Mouse (Mus musculus) hindbrain, embryonic 15.5 days (tissue): Measurements from ENCODE around the gene Stt3b. TPM values are rescaled to one million over a fixed set of nuclear protein-coding genes. Genes with fewer than 3 reads are reported as not detected.

Experiments
- ATAC-seq: fragments of 200-750 bp; cut with Nextera tagmentation; 2 replicates; pipeline ENCODE4 v1.8.0; 2017; ENCODE audit warnings: low read depth, moderate number of reproducible peaks, moderate TSS enrichment; ENCODE audit not compliant: low FRiP score
- H3K27ac ChIP-seq: fragments of 300-500 bp; sonication (generic); replicated peaks from 2 replicates; pipeline ENCODE4 v1.5.1; 2015; ENCODE audit warnings: mild to moderate bottlenecking, inconsistent platforms
- H3K27me3 ChIP-seq: fragments of 300-500 bp; sonication (generic); 2 replicates; pipeline ENCODE4 v1.6.1; 2015; ENCODE audit warnings: control low read depth, inconsistent platforms
- H3K36me3 ChIP-seq: fragments of 300-500 bp; sonication (generic); 2 replicates; pipeline ENCODE4 v1.6.1; 2015; ENCODE audit warnings: control low read depth, inconsistent platforms
- H3K4me1 ChIP-seq: fragments of 300-500 bp; sonication (generic); replicated peaks from 2 replicates; pipeline ENCODE4 v1.6.1; 2015; ENCODE audit warnings: control low read depth, inconsistent platforms
- H3K4me2 ChIP-seq: fragments of 300-500 bp; sonication (generic); 2 replicates; pipeline ENCODE4 v1.6.1; 2015; ENCODE audit warnings: moderate library complexity, mild to moderate bottlenecking, inconsistent platforms
- H3K4me3 ChIP-seq: fragments of 300-500 bp; sonication (generic); 2 replicates; pipeline ENCODE4 v1.5.1; 2015; ENCODE audit warnings: mild to moderate bottlenecking, inconsistent platforms
- H3K9ac ChIP-seq: fragments of 300-500 bp; sonication (generic); 2 replicates; pipeline ENCODE4 v1.6.1; 2015; ENCODE audit warnings: inconsistent platforms
- H3K9me3 ChIP-seq: fragments of 300-500 bp; sonication (generic); 2 replicates; pipeline ENCODE4 v1.6.1; 2016; ENCODE audit warnings: control low read depth, inconsistent platforms
- WGBS: fragments of 180-500 bp; shearing (Covaris S2); methylation state at CpG from one replicate; pipeline ENCODE4 v1.1.7; 2015; 5-methylcytosine and 5-hydroxymethylcytosine counted together
- polyA plus RNA-seq: library from polyadenylated mRNA; unstranded; fragments of >200 nt; fragmentation: Nextera tagmentation; extraction: Ambion mirVana; gene quantifications from 2 replicates; pipeline ENCODE4 v1.2.1, GENCODE M21; 2015

Gene Stt3b
- polyA plus RNA-seq, 1 experiment from 2014 or later, result 101 TPM

GRCm38 (mm10) chr9:115224744-115225354 lies 85.4 kb downstream of the Stt3b start:
- Histone ChIP-seq H3K27me3 (no peaks in the 10 kb centered on the region), H3K27ac (0 out of 2 replicates have a peak overlapping the region, but pooled peaks have one; percentile 31), H3K36me3 (no peaks in the 10 kb centered on the region), H3K4me3 (no peak overlapping the region), H3K4me1 (no peaks in the 10 kb centered on the region), H3K9me3 (no peaks in the 10 kb centered on the region), H3K9ac (no peak overlapping the region), H3K4me2 (no peak overlapping the region)
- WGBS, result 17% methylated on average over 7 of the region's 7 CpGs
- ATAC-seq, result peak; percentile 67; the same call in 1 of the 2 replicates

GRCm38 (mm10) chr9:115221265-115221664 lies 89.0 kb downstream of the Stt3b start:
- no peaks in the 10 kb centered on the region for H3K4me1 ChIP-seq
- H3K36me3 ChIP-seq, result no peaks in the 10 kb centered on the region
- H3K4me2 ChIP-seq, result no peak overlapping the region
- ATAC-seq, result no peak
- no peaks in the 10 kb centered on the region for H3K27me3 ChIP-seq
- H3K9ac ChIP-seq, result no peak overlapping the region
- no peaks in the 10 kb centered on the region for H3K9me3 ChIP-seq
- WGBS, result 95% methylated on average over 7 of the region's 7 CpGs
- H3K4me3 ChIP-seq, result no peak overlapping the region
- H3K27ac ChIP-seq, result no peak overlapping the region

- WGBS, result 67% methylated on average over 7 of the region's 7 CpGs
- H3K36me3 ChIP-seq, result no peaks in the 10 kb centered on the region
- 0 out of 2 replicates have a peak, but pooled peaks cover 3% of the 10 kb centered on the region for H3K4me1 ChIP-seq
- no peak overlapping the region for H3K27ac ChIP-seq
- no peak overlapping the region for H3K9ac ChIP-seq
- ATAC-seq, result no peak
- H3K27me3 ChIP-seq, result no peaks in the 10 kb centered on the region
- H3K9me3 ChIP-seq, result no peaks in the 10 kb centered on the region
- no peak overlapping the region for H3K4me2 ChIP-seq
- no peak overlapping the region for H3K4me3 ChIP-seq
Observed at GRCm38 (mm10) chr9:115220466-115220865, 89.8 kb downstream of the Stt3b start.

- H3K9ac ChIP-seq, result no peak overlapping the region
- WGBS, result 25% methylated on average over 9 of the region's 9 CpGs
- H3K36me3 ChIP-seq, result no peaks in the 10 kb centered on the region
- H3K27ac ChIP-seq, result no peak overlapping the region
- no peak for ATAC-seq
- no peaks in the 10 kb centered on the region for H3K27me3 ChIP-seq
- H3K4me3 ChIP-seq, result no peak overlapping the region
- H3K4me1 ChIP-seq, result peaks cover 10% of the 10 kb centered on the region
- no peaks in the 10 kb centered on the region for H3K9me3 ChIP-seq
- no peak overlapping the region for H3K4me2 ChIP-seq
Observed at GRCm38 (mm10) chr9:115217984-115218383, 92.2 kb downstream of the Stt3b start.

GRCm38 (mm10) chr9:115215830-115216701 lies 94.2 kb downstream of the Stt3b start:
- Histone ChIP-seq H3K27me3 (no peaks in the 10 kb centered on the region), H3K9me3 (no peaks in the 10 kb centered on the region), H3K9ac (no peak overlapping the region), H3K4me1 (peaks cover 14% of the 10 kb centered on the region), H3K4me2 (no peak overlapping the region), H3K36me3 (no peaks in the 10 kb centered on the region), H3K4me3 (no peak overlapping the region), H3K27ac (no peak overlapping the region)
- WGBS, result 33% methylated on average over 21 of the region's 21 CpGs
- no peak for ATAC-seq

- Histone ChIP-seq H3K27me3 (no peaks in the 10 kb centered on the region), H3K36me3 (no peaks in the 10 kb centered on the region), H3K4me3 (no peak overlapping the region), H3K9me3 (no peaks in the 10 kb centered on the region), H3K27ac (no peak overlapping the region), H3K9ac (no peak overlapping the region), H3K4me1 (peaks cover 14% of the 10 kb centered on the region), H3K4me2 (no peak overlapping the region)
- ATAC-seq, result no peak
- 31% methylated on average over 7 of the region's 7 CpGs for WGBS
Observed at GRCm38 (mm10) chr9:115214572-115215571, 95.3 kb downstream of the Stt3b start.

GRCm38 (mm10) chr9:115213755-115214264 lies 96.4 kb downstream of the Stt3b start:
- H3K36me3 ChIP-seq, result no peaks in the 10 kb centered on the region
- H3K9me3 ChIP-seq, result no peaks in the 10 kb centered on the region
- 87% methylated on average over 5 of the region's 5 CpGs for WGBS
- H3K4me2 ChIP-seq, result no peak overlapping the region
- H3K4me1 ChIP-seq, result peaks cover 14% of the 10 kb centered on the region
- H3K27ac ChIP-seq, result no peak overlapping the region
- no peaks in the 10 kb centered on the region for H3K27me3 ChIP-seq
- no peak overlapping the region for H3K9ac ChIP-seq
- H3K4me3 ChIP-seq, result no peak overlapping the region
- no peak for ATAC-seq

GRCm38 (mm10) chr9:115210535-115210934 lies 99.7 kb downstream of the Stt3b start:
- no peaks in the 10 kb centered on the region for H3K9me3 ChIP-seq
- ATAC-seq, result no peak
- peaks cover 19% of the 10 kb centered on the region for H3K4me1 ChIP-seq
- H3K4me2 ChIP-seq, result no peak overlapping the region
- H3K9ac ChIP-seq, result no peak overlapping the region
- 81% methylated on average over 12 of the region's 12 CpGs for WGBS
- no peaks in the 10 kb centered on the region for H3K36me3 ChIP-seq
- no peak overlapping the region for H3K4me3 ChIP-seq
- no peaks in the 10 kb centered on the region for H3K27me3 ChIP-seq
- no peak overlapping the region for H3K27ac ChIP-seq

GRCm38 (mm10) chr9:115209737-115210136 lies 100.5 kb downstream of the Stt3b start:
- ATAC-seq, result no peak
- H3K9ac ChIP-seq, result no peak overlapping the region
- no peaks in the 10 kb centered on the region for H3K27me3 ChIP-seq
- no peak overlapping the region for H3K27ac ChIP-seq
- H3K4me2 ChIP-seq, result no peak overlapping the region
- H3K4me3 ChIP-seq, result no peak overlapping the region
- H3K36me3 ChIP-seq, result no peaks in the 10 kb centered on the region
- WGBS, result 85% methylated on average over 7 of the region's 7 CpGs
- H3K9me3 ChIP-seq, result no peaks in the 10 kb centered on the region
- peaks cover 13% of the 10 kb centered on the region for H3K4me1 ChIP-seq

- no peaks in the 10 kb centered on the region for H3K9me3 ChIP-seq
- peaks cover 9% of the 10 kb centered on the region; the same call in 1 of the 2 replicates for H3K4me1 ChIP-seq
- 55% methylated on average over 5 of the region's 5 CpGs for WGBS
- H3K36me3 ChIP-seq, result no peaks in the 10 kb centered on the region
- no peak for ATAC-seq
- no peak overlapping the region for H3K27ac ChIP-seq
- no peaks in the 10 kb centered on the region for H3K27me3 ChIP-seq
- H3K4me3 ChIP-seq, result no peak overlapping the region
- H3K4me2 ChIP-seq, result no peak overlapping the region
- H3K9ac ChIP-seq, result no peak overlapping the region
Observed at GRCm38 (mm10) chr9:115206219-115206618, 104.0 kb downstream of the Stt3b start.

- H3K27me3 ChIP-seq, result no peaks in the 10 kb centered on the region
- peaks cover 9% of the 10 kb centered on the region; the same call in 1 of the 2 replicates for H3K4me1 ChIP-seq
- H3K4me3 ChIP-seq, result no peak overlapping the region
- WGBS, result 22% methylated on average over 6 of the region's 6 CpGs
- no peak overlapping the region for H3K4me2 ChIP-seq
- no peaks in the 10 kb centered on the region for H3K9me3 ChIP-seq
- H3K9ac ChIP-seq, result no peak overlapping the region
- H3K27ac ChIP-seq, result no peak overlapping the region
- no peaks in the 10 kb centered on the region for H3K36me3 ChIP-seq
- ATAC-seq, result no peak
Observed at GRCm38 (mm10) chr9:115205491-115205890, 104.7 kb downstream of the Stt3b start.
